Mouse (Mus musculus) G1E (cell line): Measurements from ENCODE around the gene Gramd1b.

Source experiments
- CTCF ChIP-seq: IDR thresholded peaks from 2 replicates; pipeline ENCODE4 v1.5.1; 2012; ENCODE audit warnings: low read depth, low read length, inconsistent platforms, mixed read lengths
- GATA1 ChIP-seq: IDR thresholded peaks from 2 replicates; pipeline ENCODE4 v1.6.1; 2012; ENCODE audit warnings: borderline replicate concordance, low read length, inconsistent platforms, mixed read lengths
- GATA2 ChIP-seq: IDR thresholded peaks from 2 replicates; pipeline ENCODE4 v1.6.1; 2012; ENCODE audit warnings: low read depth, low read length, inconsistent platforms, borderline replicate concordance
- POLR2AphosphoS5 ChIP-seq: IDR thresholded peaks from 2 replicates; pipeline ENCODE4 v1.6.1; 2012; ENCODE audit warnings: low read depth, low read length, inconsistent platforms; ENCODE audit not compliant: insufficient replicate concordance
- TAL1 ChIP-seq: conservative IDR thresholded peaks from 2 replicates; pipeline ENCODE4 v1.6.1; 2012; ENCODE audit warnings: low read depth, low read length, inconsistent platforms, mixed read lengths

DNA sequence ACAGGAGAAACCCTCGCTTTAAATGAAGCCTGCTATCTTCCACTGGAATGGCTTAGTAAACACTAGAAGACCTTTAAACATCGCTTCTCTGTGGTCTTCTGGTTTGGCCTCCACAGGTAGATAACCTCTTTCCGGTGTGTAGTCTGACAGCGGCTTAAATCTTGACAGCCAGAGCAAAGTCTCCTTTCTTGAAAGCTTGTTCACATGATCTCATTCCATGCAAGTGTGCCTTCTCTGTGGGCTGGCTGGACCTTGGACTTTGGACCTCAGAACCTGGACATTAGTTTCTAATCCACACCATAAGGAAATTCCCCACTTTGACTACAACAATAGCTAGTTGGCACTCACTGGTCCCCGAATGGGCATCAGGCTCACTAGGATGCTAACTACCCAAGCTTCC, 65.6 kb downstream of the Gramd1b start:
- TF ChIP-seq CTCF (no peak), GATA1 (no peak), TAL1 (no peak), POLR2AphosphoS5 (no peak), GATA2 (no peak)
